In genomic region chr2:173448546-173449187, GRCm38 (mm10) we compare ENCODE assay signal across 15 mouse cellular contexts.
DNase-seq lines count a peak whose midpoint lies in the region; ATAC-seq lines count a peak whose summit lies in the region.
"Had no signal": no experiment of that assay in that cellular context is flagged by ENCODE, and none has a peak within 500 bp of the region (broad histone marks: within the 10 kb centered on the region; RNA-seq: fewer than 3 reads in every experiment).

No protein-coding gene starts in this region.

- intact Hi-C loops in left cerebral cortex, postnatal 10 days (cut with DNase I), result no loop called here

- H3K4me1 ChIP-seq in midbrain, embryonic 11.5 days (ENCODE audit: control insufficient read depth, insufficient read depth, low read length), result no peaks in the 10 kb centered on the region
- 0 out of 2 replicates have a peak, but pooled peaks cover 5% of the 10 kb centered on the region for H3K4me1 ChIP-seq in midbrain, embryonic 10.5 days
- peaks cover 13% of the 10 kb centered on the region for H3K4me1 ChIP-seq in stomach, embryonic 16.5 days (ENCODE audit: control insufficient read depth, insufficient read depth, low read length)
- H3K4me1 ChIP-seq: neural tube, embryonic 12.5 days had no signal

- H3K9me3 ChIP-seq in midbrain, embryonic 11.5 days (ENCODE audit: control insufficient read depth, low read length), result no peaks in the 10 kb centered on the region
- 0 out of 2 replicates have a peak, but pooled peaks cover 5% of the 10 kb centered on the region for H3K9me3 ChIP-seq in midbrain, embryonic 10.5 days (replicated peaks)
- no peaks in the 10 kb centered on the region for H3K9me3 ChIP-seq in stomach, embryonic 16.5 days (replicated peaks; ENCODE audit: control insufficient read depth, low read length)
- H3K9me3 ChIP-seq: midbrain, embryonic 13.5 days; neural tube, embryonic 12.5 days had no signal

- H3K4me2 ChIP-seq in midbrain, embryonic 11.5 days, result no peak overlapping the region
- H3K4me2 ChIP-seq in stomach, embryonic 16.5 days (ENCODE audit: low read depth, low read length), result no peak overlapping the region
- H3K4me2 ChIP-seq: embryonic facial prominence, embryonic 12.5 days; heart, embryonic 11.5 days; midbrain, embryonic 13.5 days; neural tube, embryonic 12.5 days had no signal

- no peaks in the 10 kb centered on the region for H3K36me3 ChIP-seq in midbrain, embryonic 11.5 days (ENCODE audit: control insufficient read depth, insufficient read depth, low read length)
- no peaks in the 10 kb centered on the region for H3K36me3 ChIP-seq in midbrain, embryonic 10.5 days
- H3K36me3 ChIP-seq in stomach, embryonic 16.5 days (ENCODE audit: control insufficient read depth, insufficient read depth, low read length), result no peaks in the 10 kb centered on the region
- H3K36me3 ChIP-seq: embryonic facial prominence, embryonic 12.5 days; forebrain, embryonic 10.5 days; hindbrain, embryonic 10.5 days; midbrain, embryonic 13.5 days; neural tube, embryonic 12.5 days had no signal

- DNase-seq in midbrain, embryonic 11.5 days (ENCODE audit: low spot score, missing footprints), result peak; percentile 59
- no peak for DNase-seq in midbrain, embryonic 10.5 days (ENCODE audit: low spot score)
- DNase-seq in NIH3T3 (ENCODE audit: low read depth), result peak; percentile 53
- DNase-seq in cerebellum, postnatal 36 days, result no peak
- DNase-seq in left cerebral cortex, postnatal 10 days (ENCODE audit: extremely low spot score in 1 of 2, low spot score in 2 of 2), result no peak
- DNase-seq: cerebellum, adult 9-11 months; layer of hippocampus, adult 9-11 months had no signal

- no peak overlapping the region for H3K27ac ChIP-seq in midbrain, embryonic 11.5 days (ENCODE audit: low read depth, low read length)
- no peak overlapping the region for H3K27ac ChIP-seq in midbrain, embryonic 10.5 days (replicated peaks)
- H3K27ac ChIP-seq in stomach, embryonic 16.5 days (ENCODE audit: low read length), result peak overlapping the region; percentile 80
- H3K27ac ChIP-seq: embryonic facial prominence, embryonic 12.5 days; forebrain, embryonic 10.5 days; hindbrain, embryonic 10.5 days; midbrain, embryonic 13.5 days; neural tube, embryonic 12.5 days had no signal

- H3K27me3 ChIP-seq in midbrain, embryonic 11.5 days (ENCODE audit: control insufficient read depth, insufficient read depth, low read length), result no peaks in the 10 kb centered on the region
- H3K27me3 ChIP-seq in midbrain, embryonic 10.5 days (ENCODE audit: low read depth, poor library complexity, severe bottlenecking), result no peaks in the 10 kb centered on the region
- H3K27me3 ChIP-seq in stomach, embryonic 16.5 days (ENCODE audit: control insufficient read depth, insufficient read depth, low read length), result no peaks in the 10 kb centered on the region
- H3K27me3 ChIP-seq: embryonic facial prominence, embryonic 12.5 days; midbrain, embryonic 13.5 days; neural tube, embryonic 12.5 days had no signal

- no peak for ATAC-seq in midbrain, embryonic 11.5 days (ENCODE audit: low FRiP score)
- peak; percentile 36 for ATAC-seq in inflammation-experienced regulatory T-cells, adult 6 months
- no peak for ATAC-seq in stomach, embryonic 16.5 days (ENCODE audit: insufficient read depth, low FRiP score)
- ATAC-seq: midbrain, embryonic 13.5 days had no signal

- WGBS in midbrain, embryonic 11.5 days, result 88% methylated on average over 11 of the region's 11 CpGs
- 89% methylated on average over 11 of the region's 11 CpGs for WGBS in midbrain, embryonic 10.5 days
- 70% methylated on average over 11 of the region's 11 CpGs for WGBS in stomach, embryonic 16.5 days

- no peak overlapping the region for H3K4me3 ChIP-seq in midbrain, embryonic 11.5 days (ENCODE audit: low read depth, low read length)
- no peak overlapping the region for H3K4me3 ChIP-seq in midbrain, embryonic 10.5 days
- H3K4me3 ChIP-seq in stomach, embryonic 16.5 days (replicated peaks; ENCODE audit: low read length), result no peak overlapping the region
- H3K4me3 ChIP-seq: embryonic facial prominence, embryonic 12.5 days; forebrain, embryonic 10.5 days; hindbrain, embryonic 10.5 days; midbrain, embryonic 13.5 days; neural tube, embryonic 12.5 days had no signal

- H3K9ac ChIP-seq in midbrain, embryonic 11.5 days (ENCODE audit: low read length), result no peak overlapping the region
- H3K9ac ChIP-seq in stomach, embryonic 16.5 days (ENCODE audit: low read length), result 0 out of 2 replicates have a peak overlapping the region, but pooled peaks have one; percentile 17
- H3K9ac ChIP-seq: embryonic facial prominence, embryonic 12.5 days; midbrain, embryonic 13.5 days; neural tube, embryonic 12.5 days had no signal

Comparison
In these comparisons a context has a peak if more than half of its experiments do, and no peak if none do; other contexts are left out.
1. DNase-seq: peak in midbrain, embryonic 11.5 days (single experiment) and NIH3T3 (single experiment); none in midbrain, embryonic 10.5 days (single experiment), cerebellum, postnatal 36 days (0 of 2) and left cerebral cortex, postnatal 10 days (0 of 2).